Mouse (Mus musculus): ENCODE data around the gene Prok1. TPM values are rescaled to one million over a fixed set of nuclear protein-coding genes. Genes with fewer than 3 reads are reported as not detected.

Gene Prok1
- 0.03 TPM in 1 of 2 replicates, not detected in the other for polyA plus RNA-seq (2012)

GRCm38 (mm10) chr3:107239607-107240006, at the start of gene Prok1:
Gene Prok1, minus strand, starts transcription at chr3:107239707.
- TF ChIP-seq GATA1 (IDR thresholded peaks at IDR 0.05; ENCODE audit: low read length), result no peak

- TF ChIP-seq GATA1 (IDR thresholded peaks at IDR 0.05; ENCODE audit: low read length), result no peak
Observed at GRCm38 (mm10) chr3:107287346-107287745, 47.8 kb upstream of the Prok1 start.

GRCm38 (mm10) chr3:107286123-107286522, 46.6 kb upstream of the Prok1 start:
- no peak for TF ChIP-seq GATA1 (IDR thresholded peaks at IDR 0.05; ENCODE audit: low read length)

GRCm38 (mm10) chr3:107278479-107279269, 39.2 kb upstream of the Prok1 start, which contains the start of gene Lamtor5:
Gene Lamtor5, plus strand, starts transcription at chr3:107278858.
- no peak for TF ChIP-seq GATA1 (IDR thresholded peaks at IDR 0.05; ENCODE audit: low read length)

GRCm38 (mm10) chr3:107276626-107277025, 37.1 kb upstream of the Prok1 start:
- TF ChIP-seq GATA1 (IDR thresholded peaks at IDR 0.05; ENCODE audit: low read length), result no peak

- TF ChIP-seq GATA1 (IDR thresholded peaks at IDR 0.05; ENCODE audit: low read length), result no peak
Observed at GRCm38 (mm10) chr3:107275996-107276395, 36.5 kb upstream of the Prok1 start.

- no peak for TF ChIP-seq GATA1 (IDR thresholded peaks at IDR 0.05; ENCODE audit: low read length)
Observed at GRCm38 (mm10) chr3:107275351-107275750, 35.8 kb upstream of the Prok1 start.

- no peak for TF ChIP-seq GATA1 (IDR thresholded peaks at IDR 0.05; ENCODE audit: low read length)
Observed at GRCm38 (mm10) chr3:107273820-107274219, 34.3 kb upstream of the Prok1 start.

- no peak for TF ChIP-seq GATA1 (IDR thresholded peaks at IDR 0.05; ENCODE audit: low read length)
Observed at GRCm38 (mm10) chr3:107272433-107272832, 32.9 kb upstream of the Prok1 start.

- no peak for TF ChIP-seq GATA1 (IDR thresholded peaks at IDR 0.05; ENCODE audit: low read length)
Observed at GRCm38 (mm10) chr3:107266814-107267345, 27.4 kb upstream of the Prok1 start.

- no peak for TF ChIP-seq GATA1 (IDR thresholded peaks at IDR 0.05; ENCODE audit: low read length)
Observed at GRCm38 (mm10) chr3:107261851-107262165, 22.3 kb upstream of the Prok1 start.

- TF ChIP-seq GATA1 (IDR thresholded peaks at IDR 0.05; ENCODE audit: low read length), result no peak
Observed at GRCm38 (mm10) chr3:107260956-107261850, 21.7 kb upstream of the Prok1 start.

GRCm38 (mm10) chr3:107257924-107258323, 18.4 kb upstream of the Prok1 start:
- TF ChIP-seq GATA1 (IDR thresholded peaks at IDR 0.05; ENCODE audit: low read length), result no peak

- no peak for TF ChIP-seq GATA1 (IDR thresholded peaks at IDR 0.05; ENCODE audit: low read length)
Observed at GRCm38 (mm10) chr3:107256724-107257123, 17.2 kb upstream of the Prok1 start.

GRCm38 (mm10) chr3:107255992-107256391, 16.5 kb upstream of the Prok1 start:
- TF ChIP-seq GATA1 (IDR thresholded peaks at IDR 0.05; ENCODE audit: low read length), result no peak

GRCm38 (mm10) chr3:107253925-107254324, 14.4 kb upstream of the Prok1 start:
- no peak for TF ChIP-seq GATA1 (IDR thresholded peaks at IDR 0.05; ENCODE audit: low read length)

Measured in G1E-ER4 (cell line).